Mouse (Mus musculus) lung, postnatal 14 days (tissue): ENCODE measurements around the gene Bbox1.

Experiments
- DNase-seq: peaks from one replicate; pipeline ENCODE4 v3.0.0; 2021

The Bbox1 gene

DNA sequence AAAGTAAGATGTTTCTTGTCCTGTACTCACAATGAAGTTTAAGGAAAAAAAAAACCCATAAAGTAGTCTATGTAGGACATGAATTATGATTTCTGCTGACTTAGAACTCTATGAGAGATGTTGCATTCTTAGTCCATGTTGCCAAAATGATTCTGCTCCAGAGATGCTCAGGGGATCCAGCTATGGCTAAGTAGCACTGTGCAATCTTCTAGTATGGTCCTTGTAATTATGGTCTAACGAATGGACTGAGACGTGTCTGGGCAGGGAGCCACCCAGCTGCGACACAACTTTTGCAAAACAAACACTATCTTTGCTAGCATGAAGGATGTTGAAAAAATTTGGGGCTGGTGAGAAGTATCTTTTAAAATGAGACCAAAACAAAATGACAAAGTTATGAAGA is 45.1 kb downstream of the Bbox1 start:
- DNase-seq, result peak; percentile 48

DNA sequence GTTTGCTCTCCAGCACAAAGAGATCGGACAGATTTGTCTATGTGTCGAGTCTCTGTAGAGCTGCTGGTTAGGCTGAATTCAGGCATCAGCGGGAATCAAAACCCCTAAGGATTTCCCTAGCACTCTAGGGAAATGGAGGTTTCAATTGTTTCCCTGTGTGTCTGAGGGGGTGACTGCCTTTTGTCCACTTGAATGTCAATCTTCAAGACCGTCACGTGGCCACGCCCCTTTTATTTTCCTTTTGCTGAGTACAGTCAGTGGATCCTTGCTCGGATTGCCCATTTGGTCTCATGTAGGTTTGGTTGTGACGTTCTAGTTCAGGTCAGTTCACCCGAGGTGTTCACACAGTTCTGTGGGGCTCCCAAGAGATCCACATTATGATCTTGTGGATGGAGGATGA is 82.1 kb downstream of the Bbox1 start:
- DNase-seq, result no peak

GRCm38 (mm10) chr2:110230753-110231152 is 83.6 kb downstream of the Bbox1 start:
- no peak for DNase-seq

DNA sequence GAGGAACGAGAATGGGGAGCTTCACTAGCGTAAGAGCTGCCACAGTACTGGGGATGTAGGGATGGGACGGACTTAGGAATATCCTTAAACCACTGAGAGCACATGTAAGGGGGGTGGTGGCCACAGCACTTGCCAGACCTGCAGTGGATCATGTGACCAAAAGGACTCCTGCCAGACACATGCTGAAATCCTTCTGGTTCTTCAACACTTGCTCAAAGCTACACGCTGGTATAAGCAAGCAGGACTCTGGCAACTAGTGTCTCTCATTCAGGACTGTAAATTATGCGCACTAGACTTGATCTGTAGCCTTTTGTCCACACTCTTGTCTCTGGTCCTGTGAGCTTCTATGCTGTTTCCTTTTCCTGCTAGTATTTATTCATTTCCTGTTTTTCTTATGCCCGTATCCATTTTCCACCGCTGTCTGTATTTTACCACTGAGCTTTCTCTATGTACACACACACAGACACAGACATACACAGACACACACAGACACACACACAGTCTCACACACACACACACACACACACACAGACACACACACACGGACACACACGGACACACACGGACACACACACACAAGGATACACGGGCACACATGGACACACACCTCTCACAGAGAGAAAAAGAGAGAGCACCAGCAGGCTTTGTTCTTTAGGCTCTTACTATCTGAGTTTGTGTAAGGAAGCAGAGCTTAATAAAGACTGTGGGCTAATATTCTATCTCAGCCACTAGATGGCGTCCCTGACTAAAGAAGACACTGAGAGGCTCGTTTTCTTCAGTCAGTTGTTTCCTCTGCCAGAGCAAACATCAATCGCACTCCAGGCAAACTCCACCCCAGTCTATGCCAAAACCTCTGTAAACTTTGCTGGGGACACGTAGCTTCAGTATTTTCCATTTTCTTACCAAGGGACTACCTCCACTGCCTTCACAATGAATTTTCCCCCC is 84.9 kb downstream of the Bbox1 start:
- peak; percentile 72 for DNase-seq

DNA sequence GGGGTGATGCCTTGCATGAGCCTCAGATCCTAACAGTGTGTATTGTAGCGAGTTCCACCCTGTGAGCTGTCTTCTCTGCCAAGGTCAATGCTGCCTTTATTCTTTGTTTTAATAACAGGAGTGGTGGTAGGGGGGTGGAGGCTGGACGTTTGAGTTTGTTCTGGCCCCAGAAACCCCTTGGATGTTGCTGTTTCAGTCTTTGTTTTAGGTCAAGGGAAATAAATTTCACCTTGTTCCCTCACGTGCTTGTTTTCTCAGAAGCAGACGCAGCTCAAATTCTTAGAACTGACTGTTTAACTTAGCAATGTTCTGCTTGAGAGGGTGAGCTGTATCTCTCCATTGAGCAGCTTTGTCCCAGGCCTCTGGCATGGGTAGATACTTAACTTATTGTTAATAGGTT is 87.9 kb downstream of the Bbox1 start:
- no peak for DNase-seq

DNA sequence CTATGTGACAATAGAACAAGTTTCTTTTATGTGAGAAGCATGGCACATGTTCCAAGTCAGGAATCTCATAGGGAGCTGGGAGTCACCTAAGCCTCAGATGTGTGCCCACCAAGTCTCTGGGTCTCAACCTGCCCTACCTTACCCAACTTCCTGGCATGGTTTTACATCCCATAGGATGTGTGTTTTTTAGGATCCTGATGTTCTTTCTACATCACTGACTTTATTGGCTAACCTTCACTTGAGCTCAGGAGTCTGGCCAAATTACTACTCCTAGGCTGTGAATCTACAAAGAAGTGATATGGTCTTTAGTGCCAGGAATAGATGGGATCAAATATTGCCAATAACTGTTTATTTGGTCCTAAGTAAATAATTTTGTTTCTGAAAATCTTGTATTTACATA is 88.4 kb downstream of the Bbox1 start:
- DNase-seq, result no peak

DNA sequence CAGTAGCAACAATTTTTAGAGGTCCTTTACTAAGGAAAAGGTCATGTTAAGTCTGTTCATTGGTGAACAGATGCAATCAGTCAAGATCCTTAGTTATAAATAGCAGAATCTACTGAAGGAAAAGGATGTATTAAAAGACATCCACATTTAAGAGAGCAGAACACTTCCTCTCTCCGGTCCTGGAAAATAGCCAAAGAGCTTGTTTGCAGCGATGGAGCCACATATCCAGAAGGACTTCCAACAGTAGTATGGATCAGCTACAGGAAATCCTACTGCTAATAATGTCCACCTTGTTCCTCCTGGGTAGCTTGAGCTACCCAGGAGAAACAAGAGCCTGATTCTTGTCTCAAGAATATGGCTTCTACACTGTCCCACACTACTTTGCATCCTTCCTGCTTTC is 91.6 kb downstream of the Bbox1 start:
- DNase-seq, result no peak

DNA sequence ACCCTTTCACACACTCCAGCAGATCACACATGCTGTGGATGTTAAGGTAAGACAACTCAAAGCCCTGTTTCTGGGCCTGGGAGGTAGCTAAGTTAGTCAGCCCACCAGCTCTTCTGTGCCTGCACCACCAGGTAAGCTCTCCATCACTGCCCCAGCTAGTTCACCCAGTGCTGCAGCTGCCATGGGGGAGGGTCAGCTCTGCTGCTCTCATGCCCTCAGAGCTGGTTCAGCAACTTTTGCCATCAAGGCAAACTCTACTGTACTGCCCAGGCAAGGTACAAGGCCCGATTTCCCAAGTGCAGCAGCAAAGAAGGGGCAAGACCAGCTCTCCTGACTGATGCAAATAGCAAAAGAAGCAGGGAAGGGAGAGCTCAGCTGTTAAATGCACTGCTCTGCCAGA is 93.9 kb downstream of the Bbox1 start:
- DNase-seq, result no peak

GRCm38 (mm10) chr2:110215685-110216058 is 98.7 kb downstream of the Bbox1 start:
- no peak for DNase-seq

DNA sequence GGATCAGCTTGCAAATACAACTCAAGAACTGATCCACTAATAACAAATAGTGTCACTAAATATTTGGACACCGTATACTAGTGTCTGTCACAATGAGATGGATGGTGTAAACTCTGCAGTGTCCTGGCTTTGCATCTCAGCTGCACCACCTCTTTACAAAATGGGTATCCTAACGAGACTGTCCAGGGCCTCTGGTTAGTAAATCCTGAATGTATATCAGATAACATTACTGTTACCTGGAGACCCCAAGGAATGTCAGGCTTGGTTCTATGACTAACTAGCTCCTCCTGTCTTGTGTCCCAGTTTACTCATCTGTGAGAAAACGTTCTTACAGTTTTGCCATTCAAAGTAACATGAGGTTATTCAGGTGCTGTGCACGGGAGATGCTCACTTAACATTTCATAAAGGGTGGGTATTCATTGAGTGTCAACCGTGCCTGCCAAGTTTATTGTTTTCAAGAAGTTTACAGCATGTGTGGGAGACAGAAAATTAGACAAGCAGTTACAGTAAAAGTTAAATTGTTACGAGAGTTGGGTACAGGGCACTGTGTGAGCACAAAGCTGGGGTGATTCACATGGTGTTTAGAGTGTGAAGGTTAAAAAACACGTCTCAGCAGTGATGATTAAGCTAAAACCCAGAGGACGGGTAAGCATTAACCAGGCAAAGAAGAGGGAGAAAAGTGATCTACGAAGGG is 99.2 kb downstream of the Bbox1 start:
- DNase-seq, result no peak

GRCm38 (mm10) chr2:110214278-110214677 is 100.1 kb downstream of the Bbox1 start:
- DNase-seq, result no peak
